In the genomic region with DNA sequence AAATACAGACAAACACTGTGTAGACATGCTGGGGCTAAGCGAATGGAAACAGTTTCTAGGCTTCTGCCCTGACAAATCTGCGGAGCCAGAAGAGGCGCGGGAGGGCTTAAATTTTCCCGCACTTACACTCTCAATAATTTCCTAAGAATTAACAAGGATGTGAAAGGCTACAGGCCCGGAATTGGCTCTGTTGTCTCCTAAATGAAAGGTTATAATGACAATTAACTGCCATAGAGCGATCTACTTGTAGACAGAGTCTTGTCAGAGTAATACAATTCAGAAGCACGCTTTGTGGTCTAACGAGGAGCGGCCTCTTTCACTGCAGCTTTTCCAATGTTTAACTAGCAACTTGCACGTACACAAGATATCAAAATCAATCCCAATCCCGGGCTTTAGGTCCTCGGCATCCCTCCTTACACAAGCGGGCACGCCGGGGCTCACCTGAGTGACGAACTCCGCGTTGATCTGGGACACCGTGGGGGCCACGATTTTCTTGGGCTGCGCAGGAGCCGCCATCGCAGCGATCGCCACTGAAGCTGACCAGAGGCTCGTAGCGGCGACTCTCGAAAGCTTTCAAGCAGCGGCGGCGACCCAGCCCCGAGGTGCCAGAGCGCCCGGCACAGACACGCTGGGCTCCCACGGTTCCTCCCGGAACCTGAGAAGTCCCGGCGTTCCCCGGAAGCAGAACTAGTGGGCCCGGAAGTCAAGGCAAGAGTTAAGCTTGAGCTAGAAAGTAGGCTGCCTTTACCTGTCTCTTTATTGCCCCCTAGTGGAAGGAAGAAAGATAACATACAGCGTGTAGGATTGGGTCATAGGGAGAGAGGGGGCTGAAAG, we compare ENCODE assay signal across 8 mouse cellular contexts. TPM values are rescaled to one million over a fixed set of nuclear protein-coding genes. Genes with fewer than 3 reads are reported as not detected.
DNase-seq lines count a peak whose midpoint lies in the region; ATAC-seq lines count a peak whose summit lies in the region.

No protein-coding gene starts in this region.

- peak overlapping the region; percentile 92 for H3K4me3 ChIP-seq in hindbrain, embryonic 11.5 days (ENCODE audit: low read depth, low read length)

- no peak overlapping the region for H3K27ac ChIP-seq in hindbrain, embryonic 11.5 days (ENCODE audit: low read depth, low read length)

- no peaks in the 10 kb centered on the region for H3K4me1 ChIP-seq in hindbrain, embryonic 11.5 days (replicated peaks; ENCODE audit: control insufficient read depth, insufficient read depth, low read length)

- no peaks in the 10 kb centered on the region for H3K9me3 ChIP-seq in hindbrain, embryonic 11.5 days (ENCODE audit: control insufficient read depth, low read length)

- peak overlapping the region; percentile 85 for H3K9ac ChIP-seq in hindbrain, embryonic 11.5 days (ENCODE audit: low read depth, low read length)

- under 1% methylated on average over 44 of the region's 44 CpGs for WGBS in hindbrain, embryonic 11.5 days

- peak overlapping the region; percentile 72 for H3K4me2 ChIP-seq in hindbrain, embryonic 11.5 days (replicated peaks; ENCODE audit: low read depth, low read length)

- peak; percentile 93 for ATAC-seq in hindbrain, embryonic 11.5 days (ENCODE audit: low FRiP score)

- H3K27me3 ChIP-seq in hindbrain, embryonic 11.5 days (ENCODE audit: control insufficient read depth, insufficient read depth, low read length) = no peaks in the 10 kb centered on the region

- no peaks in the 10 kb centered on the region for H3K36me3 ChIP-seq in hindbrain, embryonic 11.5 days (ENCODE audit: control insufficient read depth, insufficient read depth, low read length)

- DNase-seq in NIH3T3 (ENCODE audit: low read depth) = peak; percentile 89
- peak; percentile 88 for DNase-seq in cerebellum, adult 9-11 months
- DNase-seq in frontal cortex, adult 2 months (ENCODE audit: extremely low spot score in 1 of 2, low spot score in 1 of 2) = peak; percentile 73 to 87
- peak; percentile 80 for DNase-seq in hindbrain, embryonic 11.5 days (ENCODE audit: low spot score)
- DNase-seq in layer of hippocampus, postnatal 10 days (ENCODE audit: low spot score in 2 of 2) = peak; percentile 78 to 80
- DNase-seq in lung, postnatal 10 days = peak; percentile 87
- peak; percentile 73 for DNase-seq in ovary, postnatal 36 days (ENCODE audit: low spot score)
- DNase-seq in thymus, postnatal 25 days = peak; percentile 76

RNA-seq across cellular contexts. Expression of a gene that starts 12.0 kb away (rescaled TPM):
- 25.8 and 27.1 TPM in 2 replicates for polyA plus RNA-seq in frontal cortex, adult 2 months (2012; rRNA removed)
- polyA plus RNA-seq in hindbrain, embryonic 11.5 days (2014; fragmentation: Nextera tagmentation; extraction: Ambion mirVana) = 60.8 and 63.2 TPM in 2 replicates
- total RNA-seq in layer of hippocampus, postnatal 10 days (2021) = 10 to 100 TPM; 26.0 to 27.3 TPM

RNA-seq across cellular contexts. Expression of a gene that starts 26.4 kb away (rescaled TPM):
- 11.0 and 11.2 TPM in 2 replicates for polyA plus RNA-seq in frontal cortex, adult 2 months (2012; rRNA removed)
- 4.1 and 6.6 TPM in 2 replicates for polyA plus RNA-seq in hindbrain, embryonic 11.5 days (2014; fragmentation: Nextera tagmentation; extraction: Ambion mirVana)
- 10 to 100 TPM; 27.3 to 29.2 TPM for total RNA-seq in layer of hippocampus, postnatal 10 days (2021)
